Mouse (Mus musculus) forebrain, postnatal 0 days (tissue): ENCODE measurements around the gene Cngb1. TPM values are rescaled to one million over a fixed set of nuclear protein-coding genes. Genes with fewer than 3 reads are reported as not detected.

Experiments used
- ATAC-seq: fragments of 200-750 bp; cut with Nextera tagmentation; 2 replicates; pipeline ENCODE4 v1.8.0; 2017; ENCODE audit warnings: mild to moderate bottlenecking, moderate library complexity
- DNase-seq: peaks from one replicate; pipeline ENCODE4 v3.0.0-alpha.2; 2015
- H3K27ac ChIP-seq: fragments of 300-500 bp; sonication (generic); 2 replicates; pipeline ENCODE4 v1.5.1; 2014; ENCODE audit warnings: low read depth, mild to moderate bottlenecking, antibody characterized with exemption, low read length, moderate library complexity, mixed read lengths
- H3K27me3 ChIP-seq: fragments of 300-500 bp; sonication (generic); 2 replicates; pipeline ENCODE4 v1.6.1; 2014; ENCODE audit warnings: mild to moderate bottlenecking, low read length, mixed read lengths; ENCODE audit not compliant: insufficient read depth
- H3K36me3 ChIP-seq: fragments of 300-500 bp; sonication (generic); 2 replicates; pipeline ENCODE4 v1.6.1; 2014; ENCODE audit warnings: mild to moderate bottlenecking, moderate library complexity; ENCODE audit not compliant: insufficient read depth
- H3K4me1 ChIP-seq: fragments of 300-500 bp; sonication (generic); 2 replicates; pipeline ENCODE4 v1.6.1; 2014; ENCODE audit warnings: antibody characterized with exemption; ENCODE audit not compliant: insufficient read depth
- H3K4me2 ChIP-seq: fragments of 300-500 bp; sonication (generic); 2 replicates; pipeline ENCODE4 v1.6.1; 2014; ENCODE audit warnings: low read depth, mild to moderate bottlenecking, moderate library complexity
- H3K4me3 ChIP-seq: fragments of 300-500 bp; sonication (generic); 2 replicates; pipeline ENCODE4 v1.5.1; 2014; ENCODE audit warnings: low read depth, low read length, mixed read lengths
- H3K9ac ChIP-seq: fragments of 300-500 bp; sonication (generic); 2 replicates; pipeline ENCODE4 v1.6.1; 2014; ENCODE audit warnings: mild to moderate bottlenecking
- H3K9me3 ChIP-seq: fragments of 300-500 bp; sonication (generic); 2 replicates; pipeline ENCODE4 v1.6.1; 2016; ENCODE audit warnings: low read length
- CTCF ChIP-seq: sonication (generic); IDR thresholded peaks from 2 replicates; pipeline ENCODE4 v1.5.1; 2016; ENCODE audit warnings: antibody characterized with exemption, control low read depth, low read depth
- WGBS: fragments of 180-500 bp; shearing (Covaris S2); extraction: QIAGEN DNeasy Blood & Tissue Kit; methylation state at CpG from one replicate; pipeline ENCODE4 v1.1.7; 2014; 5-methylcytosine and 5-hydroxymethylcytosine counted together
- polyA plus RNA-seq: library from polyadenylated mRNA; unstranded; fragments of >200 nt; fragmentation: Nextera tagmentation; extraction: Ambion mirVana; gene quantifications from 2 replicates; pipeline ENCODE4 v1.2.1, GENCODE M21; 2015
- total RNA-seq: library from RNA; depleted of rRNA; stranded (reverse); fragments of >200 nt; gene quantifications from 2 replicates; pipeline ENCODE4 v1.2.3, GENCODE M21; 2014

Gene Cngb1
- total and polyA plus RNA-seq, 2 experiments from 2014 or later: 0.33 to 1.2 TPM

GRCm38 (mm10) chr8:95209924-95210323 lies 96.5 kb downstream of the Cngb1 start:
- Histone ChIP-seq H3K4me3 (no peak overlapping the region), H3K36me3 (no peaks in the 10 kb centered on the region), H3K9me3 (no peaks in the 10 kb centered on the region), H3K27me3 (no peaks in the 10 kb centered on the region), H3K9ac (no peak overlapping the region), H3K4me2 (no peak overlapping the region), H3K4me1 (0 out of 2 replicates have a peak, but pooled peaks cover 4% of the 10 kb centered on the region), H3K27ac (no peak overlapping the region)
- 44% methylated on average over 11 of the region's 11 CpGs for WGBS
- DNase-seq (peak; percentile 15), ATAC-seq (no peak)
- TF ChIP-seq CTCF: no peak

- Histone ChIP-seq H3K27ac (no peak overlapping the region), H3K4me3 (no peak overlapping the region), H3K4me1 (0 out of 2 replicates have a peak, but pooled peaks cover 4% of the 10 kb centered on the region), H3K9ac (no peak overlapping the region), H3K4me2 (no peak overlapping the region), H3K27me3 (no peaks in the 10 kb centered on the region), H3K36me3 (no peaks in the 10 kb centered on the region), H3K9me3 (no peaks in the 10 kb centered on the region)
- ATAC-seq (no peak), DNase-seq (no peak)
- no peak for TF ChIP-seq CTCF
- 12% methylated on average over 8 of the region's 8 CpGs for WGBS
These were observed 100.4 kb downstream of the Cngb1 start for GRCm38 (mm10) chr8:95205946-95206345.

GRCm38 (mm10) chr8:95204039-95204380 lies 102.4 kb downstream of the Cngb1 start:
- no peak overlapping the region for H3K9ac ChIP-seq
- H3K9me3 ChIP-seq: no peaks in the 10 kb centered on the region
- DNase-seq (peak; percentile 92), ATAC-seq (peak; percentile 93)
- no peaks in the 10 kb centered on the region for H3K36me3 ChIP-seq
- no peaks in the 10 kb centered on the region for H3K4me1 ChIP-seq
- no peaks in the 10 kb centered on the region for H3K27me3 ChIP-seq
- WGBS: 17% methylated on average over 10 of the region's 10 CpGs
- no peak overlapping the region for H3K27ac ChIP-seq
- H3K4me2 ChIP-seq: no peak overlapping the region
- TF ChIP-seq CTCF: peak; percentile 99
- H3K4me3 ChIP-seq: no peak overlapping the region

GRCm38 (mm10) chr8:95203326-95204038 lies 102.9 kb downstream of the Cngb1 start:
- TF ChIP-seq CTCF: no peak
- 51% methylated on average over 9 of the region's 9 CpGs for WGBS
- Histone ChIP-seq H3K27me3 (no peaks in the 10 kb centered on the region), H3K4me3 (no peak overlapping the region), H3K36me3 (no peaks in the 10 kb centered on the region), H3K9me3 (no peaks in the 10 kb centered on the region), H3K4me2 (no peak overlapping the region), H3K9ac (no peak overlapping the region), H3K27ac (no peak overlapping the region), H3K4me1 (no peaks in the 10 kb centered on the region)
- DNase-seq (no peak), ATAC-seq (peak; percentile 54)

GRCm38 (mm10) chr8:95202649-95203275 lies 103.6 kb downstream of the Cngb1 start, which contains the start of gene Kifc3:
TSS of gene Kifc3 (minus strand) at chr8:95202812.
- Histone ChIP-seq H3K27me3 (no peaks in the 10 kb centered on the region), H3K4me3 (no peak within 1 kb of the TSS), H3K9me3 (no peaks in the 10 kb centered on the region), H3K4me2 (no peak within 1 kb of the TSS), H3K4me1 (no peaks in the 10 kb centered on the region), H3K27ac (no peak within 1 kb of the TSS), H3K36me3 (no peaks in the 10 kb centered on the region), H3K9ac (no peak within 1 kb of the TSS)
- WGBS: 74% methylated on average over 14 of the region's 14 CpGs
- TF ChIP-seq CTCF: no peak
- no peak for DNase-seq
- ATAC-seq: no peak

GRCm38 (mm10) chr8:95202056-95202570 lies 104.3 kb downstream of the Cngb1 start:
- no peak overlapping the region for H3K27ac ChIP-seq

GRCm38 (mm10) chr8:95201491-95201890 lies 104.9 kb downstream of the Cngb1 start:
- 44% methylated on average over 7 of the region's 7 CpGs for WGBS
- no peak for ATAC-seq
- H3K9me3 ChIP-seq: no peaks in the 10 kb centered on the region

More at GRCm38 (mm10) chr8:95202056-95202570, 104.3 kb downstream of the Cngb1 start:
- Histone ChIP-seq H3K9me3 (no peaks in the 10 kb centered on the region), H3K27me3 (no peaks in the 10 kb centered on the region), H3K4me1 (no peaks in the 10 kb centered on the region), H3K9ac (no peak overlapping the region), H3K4me3 (no peak overlapping the region), H3K36me3 (no peaks in the 10 kb centered on the region), H3K4me2 (no peak overlapping the region)
- DNase-seq: no peak
- 84% methylated on average over 8 of the region's 8 CpGs for WGBS
- no peak for ATAC-seq
- no peak for TF ChIP-seq CTCF

More at GRCm38 (mm10) chr8:95201491-95201890, 104.9 kb downstream of the Cngb1 start:
- no peak overlapping the region for H3K9ac ChIP-seq
- DNase-seq: no peak
- H3K4me3 ChIP-seq: no peak overlapping the region
- no peak overlapping the region for H3K27ac ChIP-seq
- H3K36me3 ChIP-seq: no peaks in the 10 kb centered on the region
- no peak for TF ChIP-seq CTCF
- no peaks in the 10 kb centered on the region for H3K27me3 ChIP-seq
- no peak overlapping the region for H3K4me2 ChIP-seq
- no peaks in the 10 kb centered on the region for H3K4me1 ChIP-seq
